Mouse (Mus musculus): ENCODE measurements at regions not wholly inside any gene's neighbourhood (a gene's known extent, or its start where the extent isn't known, plus 50 kb on each side); places are given as distances from the start of the nearest gene placed in this dataset.

- no peak for TF ChIP-seq GATA4 (IDR thresholded peaks at IDR 0.05; ENCODE audit: insufficient replicate concordance, low read length)
These were observed 128.4 kb downstream of the Ddx1 start for GRCm38 (mm10) chr12:13120581-13120980.

GRCm38 (mm10) chr12:13119653-13120052 is 129.4 kb downstream of the Ddx1 start:
- TF ChIP-seq GATA4 (IDR thresholded peaks at IDR 0.05; ENCODE audit: insufficient replicate concordance, low read length), result no peak

GRCm38 (mm10) chr12:13118026-13118425 is 131.0 kb downstream of the Ddx1 start:
- peak; percentile 44; the same call in 1 of the 2 replicates for TF ChIP-seq GATA4 (IDR thresholded peaks at IDR 0.05; ENCODE audit: insufficient replicate concordance, low read length)

GRCm38 (mm10) chr12:13114341-13114740 is 134.7 kb downstream of the Ddx1 start:
- TF ChIP-seq GATA4 (IDR thresholded peaks at IDR 0.05; ENCODE audit: insufficient replicate concordance, low read length), result no peak

GRCm38 (mm10) chr12:13106931-13107330 is 142.1 kb downstream of the Ddx1 start:
- no peak for TF ChIP-seq GATA4 (IDR thresholded peaks at IDR 0.05; ENCODE audit: insufficient replicate concordance, low read length)

GRCm38 (mm10) chr12:13100505-13101354 is 148.3 kb downstream of the Ddx1 start:
- TF ChIP-seq GATA4 (IDR thresholded peaks at IDR 0.05; ENCODE audit: insufficient replicate concordance, low read length), result no peak

GRCm38 (mm10) chr12:13094111-13094851 is 152.6 kb upstream of the Mycn start:
- TF ChIP-seq GATA4 (IDR thresholded peaks at IDR 0.05; ENCODE audit: insufficient replicate concordance, low read length), result no peak

- TF ChIP-seq GATA4 (IDR thresholded peaks at IDR 0.05; ENCODE audit: insufficient replicate concordance, low read length), result no peak
These were observed 144.2 kb upstream of the Mycn start for GRCm38 (mm10) chr12:13085951-13086350.

- TF ChIP-seq GATA4 (IDR thresholded peaks at IDR 0.05; ENCODE audit: insufficient replicate concordance, low read length), result no peak
These were observed 143.8 kb upstream of the Mycn start for GRCm38 (mm10) chr12:13085484-13085883.

- TF ChIP-seq GATA4 (IDR thresholded peaks at IDR 0.05; ENCODE audit: insufficient replicate concordance, low read length), result no peak
These were observed 141.8 kb upstream of the Mycn start for GRCm38 (mm10) chr12:13083337-13084054.

GRCm38 (mm10) chr12:13080791-13081190 is 139.1 kb upstream of the Mycn start:
- TF ChIP-seq GATA4 (IDR thresholded peaks at IDR 0.05; ENCODE audit: insufficient replicate concordance, low read length), result no peak

GRCm38 (mm10) chr12:13079832-13080231 is 138.1 kb upstream of the Mycn start:
- no peak for TF ChIP-seq GATA4 (IDR thresholded peaks at IDR 0.05; ENCODE audit: insufficient replicate concordance, low read length)

- no peak for TF ChIP-seq GATA4 (IDR thresholded peaks at IDR 0.05; ENCODE audit: insufficient replicate concordance, low read length)
These were observed 136.0 kb upstream of the Mycn start for GRCm38 (mm10) chr12:13077689-13078088.

- no peak for TF ChIP-seq GATA4 (IDR thresholded peaks at IDR 0.05; ENCODE audit: insufficient replicate concordance, low read length)
These were observed 135.1 kb upstream of the Mycn start for GRCm38 (mm10) chr12:13076699-13077287.

Data from liver, adult (tissue).